ENCODE assay signal across 27 mouse cellular contexts in genomic region chr11:86032910-86033309, GRCm38 (mm10).
DNase-seq lines count a peak whose midpoint lies in the region; ATAC-seq and TF ChIP-seq lines count a peak whose summit lies in the region.
"Had no signal": no experiment of that assay in that cellular context is flagged by ENCODE, and none has a peak within 500 bp of the region (broad histone marks: within the 10 kb centered on the region; RNA-seq: fewer than 3 reads in every experiment).

No protein-coding gene starts in this region.

- no peaks in the 10 kb centered on the region for H3K9me3 ChIP-seq in intestine, postnatal 0 days (ENCODE audit: control insufficient read depth)
- H3K9me3 ChIP-seq in intestine, embryonic 16.5 days (ENCODE audit: control insufficient read depth, low read length), result no peaks in the 10 kb centered on the region
- H3K9me3 ChIP-seq in MEL (replicated peaks; ENCODE audit: insufficient read depth, low read length), result no peaks in the 10 kb centered on the region
- no peaks in the 10 kb centered on the region for H3K9me3 ChIP-seq in forebrain, embryonic 11.5 days (ENCODE audit: control insufficient read depth, low read length)
- no peaks in the 10 kb centered on the region for H3K9me3 ChIP-seq in hindbrain, embryonic 16.5 days (ENCODE audit: control insufficient read depth, low read length)
- H3K9me3 ChIP-seq: forebrain, embryonic 10.5 days; G1E; heart, embryonic 10.5 days; hindbrain, embryonic 12.5 days; hindbrain, embryonic 15.5 days had no signal

- no peak overlapping the region for H3K9ac ChIP-seq in intestine, postnatal 0 days (ENCODE audit: low read depth, low read length)
- no peak overlapping the region for H3K9ac ChIP-seq in intestine, embryonic 16.5 days (ENCODE audit: low read depth, low read length)
- no peak overlapping the region for H3K9ac ChIP-seq in MEL (ENCODE audit: control insufficient read depth, low read depth, low read length, poor library complexity, severe bottlenecking)
- no peak overlapping the region for H3K9ac ChIP-seq in forebrain, embryonic 11.5 days (ENCODE audit: low read length)
- H3K9ac ChIP-seq in hindbrain, embryonic 16.5 days (ENCODE audit: low read depth, low read length), result no peak overlapping the region
- H3K9ac ChIP-seq: hindbrain, embryonic 12.5 days; hindbrain, embryonic 15.5 days had no signal

- no peak for ATAC-seq in intestine, postnatal 0 days
- no peak for ATAC-seq in intestine, embryonic 16.5 days
- ATAC-seq in activated CD4-positive, CD25-positive, alpha-beta regulatory T cell, adult 4 months, result no peak
- ATAC-seq in forebrain, embryonic 11.5 days (replicated peaks; ENCODE audit: low FRiP score), result no peak
- no peak for ATAC-seq in hindbrain, embryonic 16.5 days
- ATAC-seq: forebrain, embryonic 14.5 days; inflammation-experienced regulatory T-cells, adult 6 months had no signal

- no peaks in the 10 kb centered on the region for H3K4me1 ChIP-seq in intestine, postnatal 0 days (replicated peaks; ENCODE audit: control insufficient read depth, insufficient read depth, low read length)
- H3K4me1 ChIP-seq in intestine, embryonic 16.5 days (ENCODE audit: control insufficient read depth, insufficient read depth, low read length), result no peaks in the 10 kb centered on the region
- H3K4me1 ChIP-seq in MEL (ENCODE audit: control insufficient read depth in 1 of 2, insufficient read depth in 2 of 2, low read length in 2 of 2), result no peaks in the 10 kb centered on the region
- no peaks in the 10 kb centered on the region for H3K4me1 ChIP-seq in forebrain, embryonic 11.5 days (replicated peaks; ENCODE audit: control insufficient read depth, insufficient read depth, low read length)
- H3K4me1 ChIP-seq in hindbrain, embryonic 16.5 days (ENCODE audit: control insufficient read depth, insufficient read depth, low read depth, low read length), result no peaks in the 10 kb centered on the region
- H3K4me1 ChIP-seq: forebrain, embryonic 10.5 days; hindbrain, embryonic 12.5 days; hindbrain, embryonic 15.5 days had no signal

- no peak overlapping the region for H3K4me3 ChIP-seq in intestine, postnatal 0 days (ENCODE audit: low read depth, low read length)
- H3K4me3 ChIP-seq in intestine, embryonic 16.5 days (ENCODE audit: low read length), result no peak overlapping the region
- no peak overlapping the region for H3K4me3 ChIP-seq in MEL (ENCODE audit: control insufficient read depth in 1 of 2, insufficient read depth in 1 of 2, low read depth in 2 of 2, low read length in 2 of 2)
- no peak overlapping the region for H3K4me3 ChIP-seq in forebrain, embryonic 11.5 days (ENCODE audit: low read depth, low read length)
- no peak overlapping the region for H3K4me3 ChIP-seq in hindbrain, embryonic 16.5 days (ENCODE audit: low read length)
- H3K4me3 ChIP-seq: forebrain, embryonic 10.5 days; heart, adult 2 months; heart, embryonic 10.5 days; hindbrain, embryonic 12.5 days; hindbrain, embryonic 15.5 days had no signal

- H3K4me2 ChIP-seq in intestine, postnatal 0 days (replicated peaks; ENCODE audit: low read depth), result no peak overlapping the region
- H3K4me2 ChIP-seq in intestine, embryonic 16.5 days (ENCODE audit: low read depth, low read length), result no peak overlapping the region
- no peak overlapping the region for H3K4me2 ChIP-seq in forebrain, embryonic 11.5 days (ENCODE audit: low read depth, low read length, severe bottlenecking)
- no peak overlapping the region for H3K4me2 ChIP-seq in hindbrain, embryonic 16.5 days (ENCODE audit: low read length)
- H3K4me2 ChIP-seq: hindbrain, embryonic 12.5 days; hindbrain, embryonic 15.5 days had no signal

- peak; percentile 43 for DNase-seq in MEL (ENCODE audit: low read depth, low spot score)
- DNase-seq in induced T-regulatory cell, adult 2 months (ENCODE audit: low read depth), result peak; percentile 5
- DNase-seq in forebrain, embryonic 11.5 days (ENCODE audit: low spot score), result no peak
- DNase-seq in adrenal gland, adult 2 months, result no peak
- DNase-seq: adrenal gland, adult 8-10 months; adrenal gland, postnatal 25 days; cerebellum, adult 11-12 months; cerebellum, adult 8-10 months; cerebellum, postnatal 10 days; cerebellum, postnatal 36 days; embryo, embryonic 11 days; gastrocnemius, postnatal 10 days; gastrocnemius, postnatal 36 days; heart, adult 2 months; kidney, adult 11 months; kidney, adult 8-10 months had no signal

- TF ChIP-seq EP300 in MEL (IDR thresholded peaks at IDR 0.05; ENCODE audit: low read depth in 1 of 2, low read length in 2 of 2), result no peak

- TF ChIP-seq RAD21 in MEL (IDR thresholded peaks at IDR 0.05; ENCODE audit: low read depth, low read length), result peak; percentile 58

- H3K36me3 ChIP-seq in intestine, postnatal 0 days (ENCODE audit: control insufficient read depth, insufficient read depth), result no peaks in the 10 kb centered on the region
- no peaks in the 10 kb centered on the region for H3K36me3 ChIP-seq in intestine, embryonic 16.5 days (ENCODE audit: control insufficient read depth, insufficient read depth, low read length)
- no peaks in the 10 kb centered on the region for H3K36me3 ChIP-seq in MEL (ENCODE audit: control insufficient read depth in 1 of 2, insufficient read depth in 2 of 2, low read length in 2 of 2)
- H3K36me3 ChIP-seq in forebrain, embryonic 11.5 days (ENCODE audit: control insufficient read depth, insufficient read depth, low read length), result no peaks in the 10 kb centered on the region
- H3K36me3 ChIP-seq in hindbrain, embryonic 16.5 days (ENCODE audit: control insufficient read depth, insufficient read depth, low read length), result no peaks in the 10 kb centered on the region
- H3K36me3 ChIP-seq: forebrain, embryonic 10.5 days; G1E; heart, embryonic 10.5 days; hindbrain, embryonic 12.5 days; hindbrain, embryonic 15.5 days had no signal

- H3K79me2 ChIP-seq in MEL (ENCODE audit: control insufficient read depth, insufficient read depth, low read length, poor library complexity), result no peaks in the 10 kb centered on the region

- 31% methylated on average over 4 of the region's 4 CpGs for WGBS in intestine, postnatal 0 days
- WGBS in intestine, embryonic 16.5 days, result 42% methylated on average over 4 of the region's 4 CpGs
- WGBS in forebrain, embryonic 11.5 days, result 81% methylated on average over 4 of the region's 4 CpGs
- WGBS in hindbrain, embryonic 16.5 days, result 77% methylated on average over 4 of the region's 4 CpGs

- H3K27ac ChIP-seq in intestine, postnatal 0 days (ENCODE audit: low read depth, low read length), result no peak overlapping the region
- no peak overlapping the region for H3K27ac ChIP-seq in intestine, embryonic 16.5 days (ENCODE audit: low read length)
- no peak overlapping the region for H3K27ac ChIP-seq in MEL (ENCODE audit: control insufficient read depth, low read depth, low read length)
- H3K27ac ChIP-seq in forebrain, embryonic 11.5 days (ENCODE audit: low read depth, low read length), result no peak overlapping the region
- H3K27ac ChIP-seq in hindbrain, embryonic 16.5 days (ENCODE audit: low read depth, low read length), result no peak overlapping the region
- H3K27ac ChIP-seq: forebrain, embryonic 10.5 days; heart, adult 2 months; hindbrain, embryonic 12.5 days; hindbrain, embryonic 15.5 days had no signal

- TF ChIP-seq POLR2A in MEL (IDR thresholded peaks at IDR 0.05; ENCODE audit: control insufficient read depth in 1 of 2, insufficient read depth in 1 of 2, low read depth in 1 of 2, low read length in 2 of 2, poor library complexity in 1 of 2), result no peak

- TF ChIP-seq CTCF in intestine, postnatal 0 days (IDR thresholded peaks at IDR 0.05; ENCODE audit: low read depth), result peak; percentile 45; the same call in 1 of the 2 replicates
- peak in 1 of 3 experiments; percentile 49; a peak in 2 of 6 replicates for TF ChIP-seq CTCF in MEL (IDR thresholded peaks at IDR 0.05 in 2 of 3, conservative IDR thresholded peaks at IDR 0.05 in 1 of 3; ENCODE audit: control insufficient read depth in 1 of 3, insufficient read depth in 1 of 3, low read depth in 2 of 3, low read length in 3 of 3, poor library complexity in 1 of 3, severe bottlenecking in 1 of 3)

- no peaks in the 10 kb centered on the region for H3K27me3 ChIP-seq in intestine, postnatal 0 days (replicated peaks; ENCODE audit: control insufficient read depth, insufficient read depth, low read length)
- H3K27me3 ChIP-seq in intestine, embryonic 16.5 days (replicated peaks; ENCODE audit: control insufficient read depth, insufficient read depth, low read length), result no peaks in the 10 kb centered on the region
- peaks cover 3 to 11% of the 10 kb centered on the region in 2 experiments for H3K27me3 ChIP-seq in MEL (ENCODE audit: control insufficient read depth in 1 of 2, insufficient read depth in 2 of 2, low read length in 2 of 2)
- no peaks in the 10 kb centered on the region for H3K27me3 ChIP-seq in forebrain, embryonic 11.5 days (ENCODE audit: control insufficient read depth, insufficient read depth, low read length)
- H3K27me3 ChIP-seq in hindbrain, embryonic 16.5 days (replicated peaks; ENCODE audit: control insufficient read depth, insufficient read depth, low read length), result no peaks in the 10 kb centered on the region
- H3K27me3 ChIP-seq: hindbrain, embryonic 12.5 days; hindbrain, embryonic 15.5 days had no signal

TF ChIP-seq in MEL, 35 proteins besides CTCF, POLR2A, EP300 and RAD21:
- TF ChIP-seq GABPA (IDR thresholded peaks at IDR 0.05; ENCODE audit: low read depth, low read length) (no peak), SMC3 (IDR thresholded peaks at IDR 0.05; ENCODE audit: low read depth, low read length) (peak; percentile 50), ZC3H11A (IDR thresholded peaks at IDR 0.05; ENCODE audit: low read depth, low read length) (peak; percentile 25; the same call in 1 of the 2 replicates), MEF2A (IDR thresholded peaks at IDR 0.05; ENCODE audit: extremely low read depth, insufficient replicate concordance, low read depth, low read length, poor library complexity, severe bottlenecking) (no peak), USF2 (IDR thresholded peaks at IDR 0.05; ENCODE audit: borderline replicate concordance in 1 of 2, insufficient read depth in 1 of 2, low read depth in 1 of 2, low read length in 2 of 2) (no peak)
TF ChIP-seq in MEL: peak in this region for 2.

Comparison
In these comparisons a context has a peak if more than half of its experiments do, and no peak if none do; other contexts are left out.
1. DNase-seq: peak in MEL (single experiment) and induced T-regulatory cell, adult 2 months (single experiment); none in forebrain, embryonic 11.5 days (single experiment) and adrenal gland, adult 2 months (single experiment).